Mouse (Mus musculus): ENCODE measurements around the gene Lpar1. TPM values are rescaled to one million over a fixed set of nuclear protein-coding genes. Genes with fewer than 3 reads are reported as not detected.

Lpar1 gene
- total RNA-seq, 4 experiments from 2014 or later = 19.7 to 27.2 (median 22.5) TPM

DNA sequence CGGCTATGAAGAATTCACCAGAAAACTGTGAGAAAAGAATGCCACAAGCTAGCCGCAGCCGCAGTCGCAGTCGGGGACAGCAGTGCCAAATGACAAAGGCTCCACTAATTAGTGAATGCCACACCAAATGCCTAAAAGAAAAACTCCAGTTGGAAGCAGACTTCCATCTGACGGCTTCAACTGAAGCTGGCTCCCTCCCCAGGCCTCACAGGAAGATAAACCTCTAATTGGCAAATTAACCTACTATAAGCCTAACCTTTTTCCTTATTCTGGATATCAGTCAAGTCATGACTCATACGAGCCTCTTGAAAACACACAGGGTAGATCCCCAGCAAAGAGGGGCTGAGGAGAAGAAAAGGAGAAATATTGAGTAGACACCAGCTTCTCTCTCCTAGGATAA lies 44.9 kb downstream of the Lpar1 start:
- DNase-seq (ENCODE audit: low spot score in 2 of 2) = no peak

DNA sequence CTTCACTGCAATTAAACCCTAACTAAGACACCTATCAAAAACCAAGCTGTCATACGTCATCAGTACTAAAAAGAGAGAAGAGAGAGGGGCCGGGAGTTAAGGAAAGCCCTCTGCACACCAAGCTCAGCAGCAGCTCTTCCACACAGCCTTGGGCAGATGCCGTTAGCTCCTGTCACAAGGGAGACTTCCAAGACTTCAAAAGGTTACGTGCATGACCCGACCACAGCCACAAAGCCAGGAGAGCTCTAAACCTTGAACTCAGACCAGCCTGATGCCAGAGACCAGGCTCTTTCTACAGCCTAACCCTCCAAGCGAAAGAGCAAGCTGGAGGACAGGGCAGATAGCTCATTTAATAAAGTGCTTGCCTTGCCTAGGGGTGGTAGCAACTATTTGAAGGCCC lies 46.2 kb downstream of the Lpar1 start:
- no peak for DNase-seq (ENCODE audit: low spot score in 2 of 2)

DNA sequence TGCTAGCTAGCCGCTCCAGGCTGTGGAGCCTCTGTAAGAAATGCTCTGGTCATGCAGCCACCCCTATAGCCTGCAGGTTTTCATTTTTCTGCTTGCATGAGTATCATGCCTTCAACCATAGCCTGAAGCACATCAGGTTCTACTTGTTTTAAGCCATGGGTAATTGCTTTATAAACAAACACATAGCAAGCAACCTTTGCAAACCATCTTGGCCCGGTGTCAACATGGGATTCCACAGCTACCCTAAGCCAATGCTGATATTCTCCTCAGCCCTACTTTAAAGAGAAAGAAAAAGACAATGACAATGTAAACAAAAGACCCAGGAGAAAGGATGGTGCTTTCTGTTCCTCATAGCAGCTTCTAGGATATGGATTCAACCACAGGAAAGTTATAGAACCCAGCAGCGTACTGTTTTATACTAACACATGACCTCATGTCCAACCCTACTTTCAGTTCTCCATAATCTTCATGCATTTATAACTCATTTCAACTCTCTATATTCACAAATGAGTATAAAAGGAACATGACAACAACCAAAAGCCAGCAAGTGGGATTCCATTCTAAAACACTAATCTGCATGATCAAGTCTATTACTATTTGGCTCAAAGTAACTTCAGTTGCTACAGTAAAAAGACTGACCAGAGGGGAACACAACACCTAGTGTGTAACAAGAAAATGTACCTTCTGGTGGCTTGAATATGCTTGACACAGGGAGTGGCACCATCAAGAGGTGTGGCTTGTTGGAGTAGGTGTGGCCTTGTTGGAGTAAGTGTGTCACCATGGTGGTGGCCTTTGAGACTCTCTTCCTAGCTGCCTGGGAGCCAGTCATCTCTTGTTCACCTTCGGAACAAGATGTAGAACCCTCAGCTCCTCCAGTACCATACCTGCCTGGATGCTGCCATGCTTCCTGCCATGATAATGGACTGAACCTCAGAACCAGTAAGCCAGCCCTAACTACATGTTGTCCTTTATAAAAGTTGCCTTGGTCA lies 46.9 kb downstream of the Lpar1 start:
- DNase-seq (ENCODE audit: low spot score in 2 of 2) = no peak

DNA sequence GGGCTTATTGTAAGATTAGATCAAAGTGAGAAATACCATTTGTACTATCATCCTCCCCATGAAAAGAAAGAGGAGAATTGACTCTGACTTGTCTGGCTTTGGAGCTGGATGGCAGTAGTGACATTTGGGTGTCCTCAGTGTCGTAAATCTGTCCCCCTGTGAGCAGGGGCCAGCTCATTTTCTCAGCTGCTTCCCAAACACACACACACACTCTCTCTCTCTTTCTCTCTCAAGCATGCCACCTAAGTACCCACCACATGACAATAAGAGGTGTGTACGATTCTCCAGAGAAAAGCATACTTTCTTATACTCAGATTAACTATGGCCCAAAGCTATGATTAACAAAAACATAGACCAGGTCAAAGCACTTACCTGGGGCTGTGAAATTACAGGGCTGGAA lies 49.4 kb downstream of the Lpar1 start:
- no peak for DNase-seq (ENCODE audit: low spot score in 2 of 2)

DNA sequence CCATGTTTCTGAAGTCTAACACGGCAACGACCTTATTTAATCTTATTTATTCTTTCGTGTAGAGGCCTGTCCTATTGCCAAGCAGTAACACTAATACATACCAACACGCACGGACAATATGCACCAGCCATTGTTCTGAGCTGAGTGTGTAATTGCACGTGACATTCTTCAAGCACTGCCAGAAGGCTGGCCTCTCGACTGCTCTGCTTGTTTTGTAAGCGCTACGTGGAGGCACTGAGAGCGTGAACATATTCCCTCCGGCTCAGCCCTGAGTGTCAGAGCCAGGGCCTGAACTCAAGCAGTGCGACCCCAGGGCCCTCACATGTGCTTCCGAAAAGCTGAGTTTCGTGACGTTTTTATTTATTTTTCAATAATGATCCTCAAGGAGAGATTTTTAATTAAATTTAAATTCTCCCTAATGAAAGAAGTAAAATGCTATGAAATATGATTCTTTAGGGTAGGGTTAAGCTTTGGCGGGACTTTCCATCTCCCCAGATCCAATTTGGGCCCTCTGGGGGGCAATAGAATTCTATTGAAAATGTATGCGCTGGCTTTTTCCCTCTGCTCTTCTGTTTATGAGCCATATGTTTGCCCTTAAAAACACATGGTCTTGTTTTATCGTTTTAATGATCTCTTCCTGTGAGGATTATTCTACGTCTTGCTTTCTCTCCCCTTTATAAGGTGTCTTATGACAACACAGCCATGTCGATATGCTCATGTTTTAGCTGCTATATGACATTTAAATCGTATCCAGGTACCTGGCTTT lies 52.5 kb downstream of the Lpar1 start:
- DNase-seq (ENCODE audit: low spot score in 2 of 2) = no peak

DNA sequence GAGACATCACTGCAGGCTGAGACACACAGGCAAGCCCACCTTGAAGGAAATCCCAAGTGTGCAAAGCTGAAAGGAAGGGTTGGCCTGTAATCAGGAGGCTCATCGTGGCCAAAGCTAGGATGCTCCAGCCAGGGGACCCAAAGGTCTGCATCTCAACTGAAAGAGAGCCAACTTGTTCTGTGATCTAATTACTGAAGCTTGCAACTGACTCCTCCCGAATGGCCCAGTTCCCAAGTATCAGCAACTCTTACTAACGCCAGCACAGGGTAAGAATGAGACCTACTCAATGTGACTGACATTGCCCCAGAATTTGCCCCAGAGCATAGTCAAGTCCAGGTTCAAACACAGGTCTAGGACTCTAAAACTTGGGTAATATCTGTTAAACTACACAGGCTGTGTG lies 53.9 kb downstream of the Lpar1 start:
- no peak for DNase-seq (ENCODE audit: low spot score in 2 of 2)

DNA sequence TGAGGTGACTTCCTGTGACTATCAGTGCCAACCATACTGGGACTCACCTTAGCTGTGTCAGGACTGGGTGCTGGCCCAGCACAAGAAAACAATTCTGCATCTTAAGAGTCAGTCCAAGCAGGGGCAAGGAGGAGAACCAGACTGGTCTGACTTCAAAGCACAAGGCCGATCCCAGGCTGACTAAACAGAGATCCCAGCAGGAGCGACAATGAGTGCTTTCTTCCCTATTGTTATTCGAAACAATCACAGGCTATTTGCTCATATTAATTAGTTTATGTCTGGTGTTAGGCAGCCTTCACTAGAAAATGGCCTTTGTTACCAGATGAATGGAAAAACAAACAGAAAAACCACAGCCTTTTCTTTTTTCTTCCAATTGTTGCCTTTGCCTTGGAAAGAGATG lies 54.5 kb downstream of the Lpar1 start:
- DNase-seq (ENCODE audit: low spot score in 2 of 2) = no peak

DNA sequence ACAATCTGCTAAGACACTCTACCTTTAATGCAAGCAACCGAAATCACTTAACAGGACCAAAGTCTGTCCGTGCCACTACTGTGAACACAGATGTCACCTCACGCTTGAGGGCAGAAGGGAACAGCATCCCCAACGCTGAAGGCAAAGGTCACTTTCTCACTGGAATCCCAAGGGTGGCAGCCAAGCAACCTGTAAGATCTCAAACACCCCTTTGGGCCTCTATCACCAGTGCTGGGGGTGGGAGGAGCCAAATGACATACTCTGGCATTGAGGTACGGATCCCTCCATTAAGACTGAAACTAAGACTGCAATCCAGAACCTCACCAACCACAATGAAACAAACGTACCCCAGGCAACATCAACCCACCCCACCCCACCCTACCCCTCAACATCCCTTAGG lies 55.0 kb downstream of the Lpar1 start:
- DNase-seq (ENCODE audit: low spot score in 2 of 2) = no peak

DNA sequence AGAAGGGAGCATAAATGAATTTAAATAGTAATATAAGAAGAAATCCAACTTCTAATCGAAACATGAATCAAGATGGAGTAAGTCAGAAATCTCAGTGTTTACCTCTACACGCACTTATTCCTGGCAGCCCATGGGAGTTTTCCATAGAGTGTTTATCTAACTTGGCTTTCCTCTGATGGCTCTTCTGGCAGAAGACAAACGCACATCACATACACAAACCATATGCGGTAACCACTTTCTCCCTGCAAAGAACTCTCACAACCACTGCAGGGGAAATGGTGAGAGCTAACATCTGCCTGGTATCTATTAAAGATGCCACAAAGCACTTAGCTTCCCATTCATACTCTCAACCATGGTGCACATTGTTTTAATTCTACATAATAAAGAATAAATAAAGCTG lies 56.4 kb downstream of the Lpar1 start:
- no peak for DNase-seq (ENCODE audit: low spot score in 2 of 2)

DNA sequence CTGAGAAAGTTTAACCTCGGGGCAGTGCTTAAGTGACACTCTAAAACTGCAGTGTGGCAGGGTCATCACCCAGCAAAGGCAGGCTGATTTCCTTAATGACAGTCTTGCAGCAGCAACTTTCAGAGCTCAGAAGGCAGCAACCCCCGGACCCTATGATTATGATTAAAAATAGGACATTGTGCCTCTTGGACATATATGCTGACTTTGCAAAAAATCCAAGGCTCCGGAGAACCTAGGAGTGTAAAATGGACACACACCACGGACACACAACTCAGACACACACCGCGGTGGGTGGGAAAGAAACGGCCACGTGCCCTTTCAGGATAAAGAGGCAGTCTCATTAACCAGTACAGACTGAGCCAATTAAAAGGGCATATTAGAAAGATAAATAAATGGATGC lies 57.0 kb downstream of the Lpar1 start:
- DNase-seq (ENCODE audit: low spot score in 2 of 2) = no peak

DNA sequence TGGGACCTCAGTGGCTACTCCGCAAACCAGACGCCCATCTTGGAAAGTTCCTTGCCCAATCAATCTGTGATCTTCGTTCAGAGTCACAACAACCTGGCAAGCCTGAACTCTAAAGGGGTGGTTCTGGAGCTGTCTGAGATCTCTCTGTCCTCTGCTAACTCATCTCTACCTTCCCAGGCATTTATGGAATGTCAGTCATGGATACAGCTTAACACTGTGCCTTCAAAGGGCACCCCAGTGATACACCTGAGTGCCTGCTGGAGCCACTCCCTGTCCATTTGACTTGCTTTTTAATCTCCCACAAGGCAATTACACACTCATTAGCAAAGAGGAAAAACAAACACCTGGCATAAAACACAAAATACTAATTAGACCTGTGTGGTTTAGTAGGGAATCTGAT lies 62.0 kb downstream of the Lpar1 start:
- DNase-seq (ENCODE audit: low spot score in 2 of 2) = no peak

DNA sequence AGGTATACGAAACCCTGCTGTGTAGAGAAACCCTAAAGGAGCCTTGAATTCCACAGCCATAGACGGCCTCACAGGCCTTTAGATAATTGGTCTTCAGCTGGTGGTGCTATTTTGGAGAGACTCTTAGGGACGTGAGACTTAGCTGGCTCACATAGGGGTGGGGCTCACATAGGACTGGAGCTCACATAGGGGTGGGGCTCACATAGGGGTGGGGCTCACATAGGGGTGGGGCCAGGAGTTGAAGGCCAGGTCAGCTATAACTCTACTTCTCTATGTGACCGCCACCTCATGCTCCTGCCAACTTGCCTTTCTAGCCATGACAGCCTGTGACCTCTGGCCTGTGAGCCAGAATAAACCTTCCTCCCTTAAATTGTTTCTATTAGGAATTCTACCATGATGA lies 63.3 kb downstream of the Lpar1 start:
- no peak for DNase-seq (ENCODE audit: low spot score in 2 of 2)

DNA sequence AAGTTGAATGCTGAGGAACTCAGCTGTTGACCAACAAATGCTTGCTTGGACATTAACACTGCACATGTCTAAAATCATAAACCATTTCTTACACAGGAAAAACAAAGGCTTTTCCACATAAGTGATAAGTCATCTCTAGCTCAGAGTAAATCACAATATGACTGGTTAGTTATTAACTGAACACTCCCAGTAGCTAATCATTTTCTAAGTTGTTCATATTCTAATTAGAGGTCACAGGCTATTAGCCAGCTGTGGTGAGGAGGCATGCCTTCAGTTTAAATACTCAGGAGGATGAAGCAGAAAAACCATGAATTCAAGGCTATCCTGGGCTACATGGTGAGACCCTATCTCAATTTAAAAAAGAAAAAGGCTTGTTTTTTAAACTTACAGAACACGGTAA lies 75.1 kb downstream of the Lpar1 start:
- DNase-seq (ENCODE audit: low spot score in 2 of 2) = no peak

DNA sequence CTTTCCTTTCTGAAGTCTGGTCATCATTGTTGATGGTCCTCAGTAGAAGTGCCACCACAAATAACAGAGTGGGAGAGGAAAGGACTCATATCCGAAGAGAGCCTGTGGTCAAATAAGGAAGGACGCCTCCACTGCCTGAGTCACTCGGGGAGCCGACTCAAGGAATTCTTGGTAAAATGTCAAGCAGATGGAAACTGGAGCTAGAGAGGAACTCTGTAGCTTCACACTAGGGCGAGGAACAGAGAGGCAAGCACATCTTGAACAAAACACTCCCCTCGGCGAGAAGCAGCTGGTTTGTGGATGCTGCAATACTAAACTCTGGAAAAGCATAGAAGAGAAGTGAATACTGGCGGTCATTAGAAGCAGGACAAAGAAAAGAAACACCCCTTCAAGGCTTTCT lies 76.0 kb downstream of the Lpar1 start:
- DNase-seq (ENCODE audit: low spot score in 2 of 2) = peak in 1 of 2 experiments; percentile 80

DNA sequence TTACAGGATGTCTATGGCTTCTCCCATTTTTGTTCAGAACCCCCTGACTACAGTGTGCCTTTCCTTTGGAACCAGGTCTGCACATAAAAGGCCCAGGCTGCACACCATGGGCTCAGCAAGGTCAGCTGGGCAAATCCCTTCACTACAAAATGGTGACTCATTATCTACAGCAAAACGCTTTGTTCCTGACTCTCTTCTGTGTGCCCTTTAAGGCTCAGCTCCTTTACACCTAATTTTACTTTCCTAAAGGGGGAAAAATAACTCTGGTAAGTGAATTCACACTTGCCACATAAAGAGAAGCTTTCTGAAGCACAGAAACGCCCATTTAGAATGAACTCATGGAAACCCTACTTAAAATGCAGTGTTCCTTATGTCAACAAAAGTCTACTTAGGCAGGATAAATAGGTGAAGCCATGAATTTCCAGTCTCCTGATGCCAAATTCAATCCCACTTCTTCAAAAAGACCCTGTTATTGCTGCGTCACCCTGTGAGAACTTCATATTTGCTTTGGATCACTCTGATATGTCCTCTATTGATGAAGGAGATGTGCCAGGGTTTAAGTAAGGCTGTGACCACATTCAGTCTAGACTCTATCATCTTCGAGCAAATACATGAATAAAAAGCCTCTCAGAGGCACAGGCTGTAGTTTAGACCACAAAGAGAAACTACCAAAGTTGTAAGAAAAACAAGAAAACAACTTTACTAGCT lies 82.3 kb downstream of the Lpar1 start:
- DNase-seq (ENCODE audit: low spot score in 2 of 2) = no peak

DNA sequence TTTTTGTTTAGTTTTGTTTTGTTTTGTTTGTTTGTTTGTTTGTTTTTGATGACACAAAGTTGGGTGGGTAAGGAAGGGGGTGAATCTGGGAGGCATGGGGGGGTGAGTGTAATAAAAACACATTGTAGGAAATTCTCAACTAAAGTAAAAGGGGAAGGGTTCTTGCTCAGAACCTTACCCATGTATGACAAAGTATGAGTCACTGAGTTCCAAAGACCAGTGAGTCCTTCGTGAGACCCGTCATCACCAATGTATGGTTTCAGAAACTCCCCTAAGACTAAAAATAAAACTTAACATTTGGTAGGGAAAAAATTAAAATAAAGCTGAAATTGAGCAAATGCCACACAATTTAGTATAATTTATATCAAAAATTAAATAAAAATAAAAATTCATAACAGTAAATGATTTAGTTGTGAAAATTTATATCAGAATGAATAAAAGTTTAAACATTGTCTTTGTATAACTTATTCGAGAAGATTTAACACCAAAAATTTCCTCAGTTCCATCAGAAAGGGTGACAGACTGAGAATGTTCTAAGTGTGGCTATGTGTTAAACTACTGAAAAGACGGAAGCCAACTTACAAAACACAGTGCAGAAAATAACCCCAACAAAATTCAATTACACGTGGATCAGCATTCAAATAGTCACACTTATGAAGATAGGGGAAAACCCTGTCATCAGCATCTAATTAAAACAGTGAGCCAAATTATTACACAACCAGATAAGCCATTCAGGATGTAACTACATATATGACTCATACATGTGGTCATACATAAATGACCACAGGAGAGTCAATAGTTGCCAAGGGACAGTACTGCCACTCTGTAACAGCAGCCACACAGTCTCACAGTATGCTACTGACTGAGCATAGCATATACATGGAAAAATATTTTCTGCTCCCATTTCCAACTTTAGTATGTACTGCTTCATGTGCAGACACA lies 83.8 kb downstream of the Lpar1 start:
- no peak for DNase-seq (ENCODE audit: low spot score in 2 of 2)

DNA sequence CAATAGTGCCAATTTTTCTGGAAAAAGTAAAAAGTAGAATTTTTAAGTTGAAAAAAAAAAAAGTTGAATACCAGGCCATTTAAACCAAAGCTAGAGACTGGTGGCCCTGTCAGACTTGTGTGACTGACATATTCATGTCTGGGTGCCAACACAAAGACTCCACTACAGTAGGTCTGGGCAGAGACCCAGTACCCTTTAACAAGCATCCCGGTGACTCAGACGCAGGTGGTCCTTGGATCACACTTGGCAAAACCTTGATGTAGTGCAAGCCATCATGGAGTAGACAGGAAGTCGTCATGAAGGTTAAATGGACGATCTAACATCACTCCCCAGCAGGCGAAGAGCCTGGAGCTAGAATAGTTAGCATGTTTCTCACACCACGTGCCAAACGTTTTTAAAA lies 84.7 kb downstream of the Lpar1 start:
- DNase-seq (ENCODE audit: low spot score in 2 of 2) = no peak

DNA sequence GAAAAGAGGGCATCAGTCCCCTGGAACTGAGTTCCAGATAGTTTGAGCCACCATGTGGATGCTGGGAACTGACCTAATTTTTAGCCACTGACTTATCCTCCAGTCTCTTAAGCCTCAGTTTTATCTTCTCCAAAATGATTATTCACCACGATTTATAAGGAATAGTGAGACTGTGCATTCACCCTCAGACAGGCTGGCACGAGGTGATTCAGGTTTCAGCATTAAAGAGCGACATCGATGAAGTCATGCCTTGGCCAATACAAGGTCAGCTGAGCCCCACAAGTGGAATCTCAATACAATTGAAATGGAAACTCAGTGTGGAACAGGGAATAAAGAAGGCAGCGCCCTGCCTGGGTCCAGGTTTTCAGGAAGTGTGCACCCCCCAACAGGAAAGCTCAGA lies 88.1 kb downstream of the Lpar1 start:
- no peak for DNase-seq (ENCODE audit: low spot score in 2 of 2)

DNA sequence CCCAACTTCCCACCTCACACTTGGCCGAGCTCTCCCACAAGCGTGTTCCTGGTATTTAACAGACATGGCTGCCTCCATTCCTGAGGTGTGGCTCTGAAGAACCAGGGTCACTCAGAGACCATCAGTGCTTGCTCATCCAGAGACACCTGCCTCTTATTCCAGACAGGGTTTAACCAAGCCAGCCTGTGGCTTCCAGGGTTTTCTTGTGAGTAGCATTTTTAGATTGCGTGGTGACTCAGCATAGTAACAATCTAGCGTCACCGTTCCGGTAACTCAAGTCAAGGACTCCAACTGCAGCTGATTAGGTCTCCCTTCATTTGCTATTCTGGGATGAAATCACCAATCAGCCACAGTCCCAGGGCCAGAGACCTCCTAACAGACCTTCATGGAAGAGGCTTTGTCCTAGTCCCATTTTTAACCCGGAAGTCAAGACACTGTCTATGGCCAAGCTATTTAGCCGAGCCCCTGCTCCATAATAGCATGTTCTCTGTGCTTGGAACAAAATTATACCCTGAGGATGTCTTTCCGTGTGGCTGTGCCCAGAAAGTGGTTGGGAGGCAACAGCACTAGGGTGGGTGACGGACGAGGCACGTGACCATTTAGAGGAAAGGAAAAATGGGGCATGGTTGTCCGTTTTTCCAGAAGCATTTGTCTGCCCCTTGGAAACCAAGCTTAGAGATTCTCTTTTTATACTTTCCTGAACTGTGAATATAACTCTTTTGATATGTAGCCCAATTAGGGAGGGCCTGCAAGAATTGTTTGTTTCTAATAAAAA lies 89.1 kb downstream of the Lpar1 start:
- DNase-seq (ENCODE audit: low spot score in 2 of 2) = peak in 1 of 2 experiments; percentile 18

DNA sequence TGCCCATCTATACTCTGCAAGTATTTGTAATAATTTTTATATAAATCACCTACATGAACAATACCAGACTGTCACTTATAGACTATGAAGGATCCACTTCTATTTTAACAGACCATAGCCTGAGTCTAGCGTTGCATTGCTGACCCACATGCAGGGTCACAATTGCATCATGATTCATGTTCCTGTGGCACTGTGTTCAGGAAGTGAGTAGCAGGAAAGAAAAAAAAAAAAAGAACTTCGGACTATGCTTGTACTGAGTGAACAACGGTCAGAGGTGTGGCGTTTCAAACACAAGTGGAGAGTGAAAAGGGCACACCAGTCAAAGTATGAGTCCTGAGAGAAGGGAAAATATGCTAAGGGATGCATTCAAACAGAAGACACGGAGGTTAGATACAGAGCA lies 90.7 kb downstream of the Lpar1 start:
- DNase-seq (ENCODE audit: low spot score in 2 of 2) = no peak
